18 mouse cellular contexts compared by ENCODE assay signal in the genomic region with DNA sequence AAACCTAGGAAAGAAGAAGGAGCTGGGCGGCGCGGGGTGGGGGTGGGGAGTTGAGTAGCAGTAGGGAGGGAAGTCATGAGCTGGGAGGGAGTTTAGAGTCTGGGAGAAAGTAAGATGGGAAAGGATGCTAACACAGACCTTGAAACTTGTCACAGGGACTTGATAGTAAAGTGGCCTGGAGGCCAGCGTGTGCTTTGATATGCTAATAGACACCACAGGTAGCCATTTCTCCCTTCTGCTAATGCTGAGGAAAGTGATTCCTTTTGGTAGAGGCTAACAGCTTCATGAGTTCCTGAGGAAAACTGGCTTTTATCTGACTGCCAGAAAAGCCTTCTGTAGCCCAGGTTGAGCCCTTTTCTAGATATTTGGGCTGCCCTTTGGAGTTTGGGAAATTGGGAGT.
"Had no signal": no experiment of that assay in that cellular context is flagged by ENCODE, and none has a peak within 500 bp of the region (broad histone marks: within the 10 kb centered on the region; RNA-seq: fewer than 3 reads in every experiment).

No protein-coding gene starts in this region.

- H3K9ac ChIP-seq: liver, postnatal 0 days; lung, embryonic 14.5 days; midbrain, embryonic 12.5 days; neural tube, embryonic 13.5 days; neural tube, embryonic 15.5 days had no signal

- H3K9me3 ChIP-seq: midbrain, embryonic 10.5 days; midbrain, embryonic 12.5 days; neural tube, embryonic 13.5 days; neural tube, embryonic 15.5 days had no signal

- H3K4me2 ChIP-seq: lung, embryonic 14.5 days; midbrain, embryonic 12.5 days; neural tube, embryonic 13.5 days; neural tube, embryonic 15.5 days had no signal

- H3K36me3 ChIP-seq: midbrain, embryonic 10.5 days; midbrain, embryonic 12.5 days; neural tube, embryonic 13.5 days; neural tube, embryonic 15.5 days had no signal

- H3K4me1 ChIP-seq: midbrain, embryonic 12.5 days; neural tube, embryonic 13.5 days; neural tube, embryonic 15.5 days had no signal

- ATAC-seq: liver, postnatal 0 days; midbrain, embryonic 16.5 days had no signal

- H3K4me3 ChIP-seq: midbrain, embryonic 10.5 days; midbrain, embryonic 12.5 days; myocyte; neural tube, embryonic 13.5 days; neural tube, embryonic 15.5 days had no signal

- H3K27ac ChIP-seq: midbrain, embryonic 10.5 days; midbrain, embryonic 12.5 days; neural tube, embryonic 13.5 days; neural tube, embryonic 15.5 days had no signal

- H3K27me3 ChIP-seq: midbrain, embryonic 12.5 days; neural tube, embryonic 13.5 days; neural tube, embryonic 15.5 days had no signal

- DNase-seq: liver, postnatal 0 days; lung, embryonic 14.5 days; lung, postnatal 10 days; lung, postnatal 4 days; retina, postnatal 1 day; right cerebral cortex, adult 18-20 months; right cerebral cortex, postnatal 25 days; right cerebral cortex, postnatal 4 days; spleen, adult 18-20 months; thymus, adult 18-20 months; thymus, postnatal 14 days; thymus, postnatal 36 days had no signal
